Mouse (Mus musculus) bone marrow macrophage, adult 2 months (primary cell): ENCODE results near the gene Lrrc58. TPM values are rescaled to one million over a fixed set of nuclear protein-coding genes. Genes with fewer than 3 reads are reported as not detected.

ENCODE experiments used
- H3K27ac ChIP-seq: 2 replicates; pipeline ENCODE4 v1.5.1; 2012; ENCODE audit warnings: low read depth, low read length; ENCODE audit not compliant: insufficient read depth
- H3K4me1 ChIP-seq: 2 replicates; pipeline ENCODE4 v1.6.1; 2012; ENCODE audit warnings: low read length; ENCODE audit not compliant: control insufficient read depth, insufficient read depth
- H3K4me3 ChIP-seq: 2 replicates; pipeline ENCODE4 v1.5.1; 2012; ENCODE audit warnings: mild to moderate bottlenecking, low read length, moderate library complexity; ENCODE audit not compliant: insufficient read depth
- CTCF ChIP-seq: IDR thresholded peaks from 2 replicates; pipeline ENCODE4 v1.5.1; 2012; ENCODE audit warnings: low read depth, mild to moderate bottlenecking, low read length, moderate library complexity
- POLR2A ChIP-seq: IDR thresholded peaks from 2 replicates; pipeline ENCODE4 v1.6.1; 2012; ENCODE audit warnings: mild to moderate bottlenecking, low read depth, low read length, borderline replicate concordance
- polyA plus RNA-seq: library from polyadenylated mRNA; stranded (reverse); fragments of >200 nt; gene quantifications from 2 replicates; pipeline ENCODE4 v1.2.4, GENCODE M21; 2012; ENCODE audit not compliant: missing spikeins, insufficient read depth, insufficient read length

The Lrrc58 gene
- polyA plus RNA-seq, 1 experiment, result 33.7 TPM

- Histone ChIP-seq H3K4me3 (no peak overlapping the region), H3K27ac (no peak overlapping the region), H3K4me1 (no peaks in the 10 kb centered on the region; the same call in 1 of the 2 replicates)
- no peak for TF ChIP-seq CTCF
- no peak for TF ChIP-seq POLR2A
Observed at GRCm38 (mm10) chr16:37888986-37889385, 20.8 kb downstream of the Lrrc58 start.

GRCm38 (mm10) chr16:37892667-37893066 is 24.5 kb downstream of the Lrrc58 start:
- Histone ChIP-seq H3K4me3 (no peak overlapping the region), H3K27ac (no peak overlapping the region), H3K4me1 (no peaks in the 10 kb centered on the region; the same call in 1 of the 2 replicates)
- no peak for TF ChIP-seq CTCF
- TF ChIP-seq POLR2A, result no peak

GRCm38 (mm10) chr16:37893381-37893780 is 25.2 kb downstream of the Lrrc58 start:
- H3K27ac ChIP-seq, result no peak overlapping the region
- H3K4me1 ChIP-seq, result no peaks in the 10 kb centered on the region; the same call in 1 of the 2 replicates
- H3K4me3 ChIP-seq, result no peak overlapping the region
- TF ChIP-seq CTCF, result no peak
- no peak for TF ChIP-seq POLR2A

GRCm38 (mm10) chr16:37893942-37894341 is 25.8 kb downstream of the Lrrc58 start:
- H3K4me3 ChIP-seq, result no peak overlapping the region
- H3K27ac ChIP-seq, result no peak overlapping the region
- H3K4me1 ChIP-seq, result no peaks in the 10 kb centered on the region; the same call in 1 of the 2 replicates
- TF ChIP-seq POLR2A, result no peak

DNA sequence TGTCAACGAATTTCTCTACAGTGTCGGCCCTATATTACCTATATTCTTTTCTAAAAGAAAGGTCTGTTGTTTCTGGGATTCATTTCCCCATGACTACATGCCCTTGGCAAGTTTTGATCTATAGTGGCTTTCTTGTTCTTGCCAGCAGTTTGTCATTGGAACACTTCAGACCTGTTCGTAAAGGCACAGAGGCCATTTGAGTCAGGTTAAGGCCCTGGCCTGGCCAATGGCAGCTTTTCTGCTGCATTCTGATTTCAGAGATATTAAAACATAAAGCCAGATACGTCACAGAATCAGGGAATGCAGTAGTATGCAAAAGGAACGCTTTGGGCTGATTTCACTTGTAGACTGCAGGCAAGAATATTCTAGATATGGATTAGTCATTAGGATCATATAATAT is 30.6 kb downstream of the Lrrc58 start:
- no peak overlapping the region for H3K27ac ChIP-seq
- H3K4me3 ChIP-seq, result no peak overlapping the region
- TF ChIP-seq POLR2A (no peak), CTCF (no peak)
- no peaks in the 10 kb centered on the region for H3K4me1 ChIP-seq

GRCm38 (mm10) chr16:37899357-37899756 is 31.2 kb downstream of the Lrrc58 start:
- Histone ChIP-seq H3K27ac (no peak overlapping the region), H3K4me3 (no peak overlapping the region), H3K4me1 (no peaks in the 10 kb centered on the region)
- TF ChIP-seq POLR2A, result no peak
- TF ChIP-seq CTCF, result no peak

DNA sequence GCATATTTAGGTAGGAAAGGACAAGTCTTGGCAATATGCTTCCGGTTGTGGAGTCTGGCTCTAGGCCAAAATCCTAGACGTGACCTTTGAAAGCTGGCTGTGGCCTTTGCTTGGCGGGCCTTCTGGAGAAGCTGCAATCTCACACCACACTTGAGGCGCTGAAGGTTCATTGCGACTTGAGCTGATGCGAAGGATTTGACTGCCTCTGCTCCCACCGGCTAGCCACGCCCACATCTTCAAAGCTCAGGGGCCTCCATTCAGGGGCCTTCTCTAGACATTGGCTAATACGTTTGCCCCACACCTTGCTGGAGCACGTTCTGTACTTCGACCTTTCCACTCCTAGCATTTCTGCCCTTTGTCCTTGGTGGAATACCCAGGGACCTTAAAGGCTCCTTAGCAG is 33.1 kb downstream of the Lrrc58 start:
- Histone ChIP-seq H3K4me3 (no peak overlapping the region), H3K4me1 (no peaks in the 10 kb centered on the region), H3K27ac (no peak overlapping the region)
- no peak for TF ChIP-seq CTCF
- TF ChIP-seq POLR2A, result no peak

GRCm38 (mm10) chr16:37906456-37906855 is 38.3 kb downstream of the Lrrc58 start:
- Histone ChIP-seq H3K4me3 (no peak overlapping the region), H3K4me1 (no peaks in the 10 kb centered on the region)
- no peak for TF ChIP-seq POLR2A
- TF ChIP-seq CTCF, result no peak

GRCm38 (mm10) chr16:37911086-37911485 is 42.9 kb downstream of the Lrrc58 start:
- no peak for TF ChIP-seq CTCF
- TF ChIP-seq POLR2A, result no peak

More at GRCm38 (mm10) chr16:37906456-37906855, 38.3 kb downstream of the Lrrc58 start:
- no peak overlapping the region for H3K27ac ChIP-seq

DNA sequence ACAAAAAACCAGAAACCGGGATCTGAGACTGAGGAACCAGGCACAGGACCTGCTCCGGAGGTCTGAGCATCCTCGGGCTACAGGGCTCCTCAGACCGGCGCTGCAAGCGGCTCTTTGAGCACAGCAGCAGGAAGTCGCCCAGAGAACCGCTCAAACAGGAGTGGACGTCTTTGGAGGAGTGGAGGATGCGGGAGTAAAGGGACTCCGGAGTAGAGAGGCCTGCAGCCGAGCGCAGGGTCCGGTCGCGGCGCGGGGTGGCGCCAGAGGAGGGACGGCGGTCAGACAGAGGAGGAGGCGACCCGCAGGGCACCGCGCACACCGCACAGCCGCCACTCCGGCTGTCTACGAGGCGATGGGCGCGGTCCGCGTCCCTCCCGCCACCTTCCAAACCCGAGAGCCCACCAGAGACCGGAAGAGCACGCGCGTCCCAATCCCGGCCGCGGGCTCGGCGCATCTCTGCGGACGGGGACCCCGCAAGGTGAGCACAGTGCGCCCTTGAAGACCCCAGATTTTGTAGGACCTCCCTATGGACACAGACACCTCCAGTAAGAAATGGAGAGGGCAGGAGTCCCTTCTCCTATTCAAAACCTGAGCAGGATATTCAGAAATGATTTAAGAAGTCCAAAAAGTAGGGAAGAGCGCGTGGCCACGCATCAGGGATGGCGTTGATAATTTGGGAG is 48.1 kb downstream of the Lrrc58 start, which contains the start of gene Gpr156:
TSS of gene Gpr156 (plus strand) at position 359 of the 680 bp plus-strand sequence.
- Histone ChIP-seq H3K4me1 (no peaks in the 10 kb centered on the region), H3K4me3 (peak within 1 kb of the TSS; percentile 46), H3K27ac (no peak within 1 kb of the TSS)
- no peak for TF ChIP-seq POLR2A
- TF ChIP-seq CTCF, result no peak

More at GRCm38 (mm10) chr16:37911086-37911485, 42.9 kb downstream of the Lrrc58 start:
- Histone ChIP-seq H3K4me1 (no peaks in the 10 kb centered on the region), H3K27ac (no peak overlapping the region), H3K4me3 (no peak overlapping the region)
